Mouse (Mus musculus) T-helper 17 cell (primary cell): Measurements from ENCODE around the gene Tomm40.

Experiments used
- in situ Hi-C, 2 experiments: fragments of 300-600 bp; cut with MboI, MseI; formaldehyde crosslinking; loops; 1 replicate in 1 of 2; 2 replicates in 1 of 2; pipeline ENCODE4 v1.15.1; 2025; ENCODE audit warnings: high pct_unique_total_duplicates in 2 of 2

The Tomm40 gene

DNA sequence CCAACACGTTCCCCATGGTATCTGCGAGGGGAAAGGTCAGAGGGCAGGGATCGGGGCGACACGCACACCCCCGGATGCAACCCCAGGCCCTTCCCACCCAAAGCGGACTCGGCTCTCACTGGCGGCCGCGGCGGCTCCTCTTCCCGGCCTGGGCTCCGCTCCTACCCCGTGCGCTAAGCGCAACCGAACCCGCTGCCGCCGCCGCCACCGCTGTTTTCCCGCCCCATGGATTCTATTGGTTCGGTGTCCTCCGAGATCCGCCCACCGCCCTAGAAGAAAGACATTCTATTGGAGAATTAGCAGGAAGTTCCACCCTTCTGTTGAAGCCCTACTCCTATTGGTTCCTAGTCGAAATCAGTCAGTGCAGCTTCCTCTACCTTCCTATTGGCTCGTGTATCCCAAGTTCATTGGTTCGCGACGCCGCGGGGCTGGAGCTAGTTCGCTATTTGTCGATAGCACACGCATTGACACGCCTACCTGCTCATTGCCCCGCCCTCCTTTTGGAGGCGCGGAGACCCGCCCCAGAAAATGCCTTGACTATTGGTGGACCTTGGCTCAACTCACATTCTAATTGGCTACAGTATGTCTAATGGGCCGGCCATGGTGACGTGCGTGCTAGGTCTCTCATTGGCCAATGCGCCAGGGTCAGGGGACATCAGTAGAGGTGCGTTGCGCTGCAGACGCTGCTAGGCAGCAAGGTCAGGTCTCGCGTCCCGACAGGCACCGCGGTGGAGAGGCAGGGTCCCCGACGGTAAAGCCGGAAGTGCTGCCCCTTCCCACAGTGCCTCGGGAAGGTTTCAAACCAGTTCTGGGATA, at the start of gene Tomm40:
Gene Tomm40, minus strand, starts transcription at position 200 of the 816 bp plus-strand sequence.
- in situ Hi-C loops: loop anchor here in 1 of 2 experiments (5.0 kb wide), 1 partner anchor 62 kb away; no protein-coding TSS in a partner anchor

DNA sequence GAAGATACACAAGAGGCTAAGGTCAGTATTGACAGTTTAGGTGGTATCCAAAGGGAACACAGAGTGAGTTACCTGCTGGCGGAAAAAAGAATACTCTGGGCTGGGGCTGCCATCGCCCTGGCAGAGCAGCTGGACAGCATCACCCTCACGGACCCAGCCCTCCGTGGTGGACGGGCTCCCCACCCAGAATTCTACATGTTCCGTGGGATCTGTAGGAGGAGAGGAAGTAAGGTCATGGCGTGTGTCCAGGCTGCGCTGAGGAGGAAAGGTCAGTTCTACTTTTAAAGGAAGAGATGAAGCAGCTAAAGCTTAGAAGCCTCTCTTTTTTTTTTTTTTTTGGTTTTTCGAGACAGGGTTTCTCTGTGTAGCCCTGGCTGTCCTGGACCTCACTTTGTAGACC, 49.3 kb upstream of the Tomm40 start:
- in situ Hi-C loops: no loop called here

DNA sequence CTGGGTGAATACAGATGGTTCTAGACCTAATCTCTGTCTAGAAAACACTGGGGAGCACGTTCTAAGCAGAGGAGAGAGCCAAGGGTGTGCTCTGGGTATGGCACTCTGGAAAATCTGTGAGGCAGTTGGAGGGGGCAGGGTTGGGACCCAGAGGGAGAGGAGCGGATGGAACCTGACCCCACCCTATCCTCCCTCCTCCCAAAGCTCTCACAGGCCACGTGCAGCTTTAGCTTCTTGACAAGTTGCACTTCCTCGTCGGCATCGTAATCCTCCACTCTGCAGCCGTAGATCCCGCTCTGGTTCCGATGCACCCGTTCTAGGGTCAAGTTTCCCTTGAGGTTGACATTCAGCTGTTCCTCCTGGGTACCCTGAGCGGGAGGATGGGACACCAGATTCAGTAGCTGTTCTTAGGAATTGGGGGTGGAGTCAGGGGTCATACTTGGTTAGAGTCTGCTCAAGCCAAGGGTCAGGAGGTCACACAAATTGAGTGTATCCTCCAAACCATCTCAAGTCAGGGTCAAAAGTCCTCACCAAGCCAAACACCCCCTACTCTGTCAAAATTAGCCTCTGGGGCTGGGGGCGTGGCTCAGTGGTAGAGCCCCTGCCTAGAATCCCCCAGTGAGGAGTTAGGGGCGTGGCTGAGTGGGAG, 48.7 kb upstream of the Tomm40 start:
- in situ Hi-C loops: no loop called here

DNA sequence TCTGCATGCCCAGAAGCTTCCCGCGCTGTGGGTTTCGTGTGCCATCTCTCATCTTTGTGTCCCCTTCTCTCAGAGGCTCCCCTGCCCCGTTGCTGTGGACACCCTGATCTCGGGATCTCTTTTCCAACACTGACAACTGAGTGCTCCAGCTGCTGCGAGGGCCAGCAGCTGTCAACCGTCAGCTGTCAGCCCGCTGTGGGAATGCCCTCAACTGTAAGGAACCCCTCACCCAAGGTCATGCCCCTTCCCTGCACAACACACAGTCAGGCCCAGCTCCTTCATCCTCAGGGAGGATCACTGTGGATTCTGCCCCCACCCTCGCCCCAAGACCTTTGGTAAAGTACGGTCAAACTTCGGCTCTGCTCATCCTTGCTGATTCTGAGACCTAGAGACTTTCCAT, 47.0 kb upstream of the Tomm40 start:
- in situ Hi-C loops: no loop called here

DNA sequence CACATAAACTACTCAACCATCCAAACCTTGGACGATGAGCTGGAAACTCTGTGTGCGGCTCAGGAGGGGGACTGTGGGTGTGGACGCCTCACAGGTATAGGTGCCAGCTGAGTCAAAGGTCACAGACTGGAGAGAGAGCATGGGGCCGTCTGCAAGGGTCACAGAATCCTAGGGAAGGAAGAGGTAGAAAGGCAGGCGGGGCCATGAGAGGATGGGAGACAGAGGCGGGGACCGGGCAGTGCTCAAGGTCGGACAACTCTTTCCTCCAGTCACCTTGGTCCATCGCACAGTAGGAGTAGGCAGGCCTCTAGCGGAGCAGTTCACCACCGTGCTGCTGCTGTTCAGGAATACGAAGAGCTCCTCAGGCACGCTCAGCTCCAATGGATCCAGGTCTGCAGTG, 44.8 kb upstream of the Tomm40 start:
- in situ Hi-C loops: no loop called here

DNA sequence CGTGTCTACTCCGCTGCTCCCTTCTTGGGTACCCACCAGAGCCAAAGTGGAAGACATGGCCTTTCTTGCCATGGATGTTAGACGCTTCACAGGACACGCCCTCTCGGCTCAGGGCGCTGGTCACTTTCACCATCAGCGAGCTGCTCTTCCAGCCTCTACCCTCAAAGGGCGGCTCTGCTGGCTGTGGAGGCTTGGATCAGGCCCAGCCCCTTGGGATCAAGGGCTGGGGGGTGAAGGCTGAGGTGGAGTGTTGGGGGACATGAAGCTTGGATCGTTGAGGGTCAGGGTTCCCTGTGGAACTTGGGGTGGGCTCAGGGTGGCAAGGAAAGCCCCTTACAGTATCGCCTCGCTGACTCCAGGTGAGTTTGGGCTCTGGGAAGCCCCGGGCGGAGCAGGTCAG, 43.4 kb upstream of the Tomm40 start:
- in situ Hi-C loops: no loop called here

DNA sequence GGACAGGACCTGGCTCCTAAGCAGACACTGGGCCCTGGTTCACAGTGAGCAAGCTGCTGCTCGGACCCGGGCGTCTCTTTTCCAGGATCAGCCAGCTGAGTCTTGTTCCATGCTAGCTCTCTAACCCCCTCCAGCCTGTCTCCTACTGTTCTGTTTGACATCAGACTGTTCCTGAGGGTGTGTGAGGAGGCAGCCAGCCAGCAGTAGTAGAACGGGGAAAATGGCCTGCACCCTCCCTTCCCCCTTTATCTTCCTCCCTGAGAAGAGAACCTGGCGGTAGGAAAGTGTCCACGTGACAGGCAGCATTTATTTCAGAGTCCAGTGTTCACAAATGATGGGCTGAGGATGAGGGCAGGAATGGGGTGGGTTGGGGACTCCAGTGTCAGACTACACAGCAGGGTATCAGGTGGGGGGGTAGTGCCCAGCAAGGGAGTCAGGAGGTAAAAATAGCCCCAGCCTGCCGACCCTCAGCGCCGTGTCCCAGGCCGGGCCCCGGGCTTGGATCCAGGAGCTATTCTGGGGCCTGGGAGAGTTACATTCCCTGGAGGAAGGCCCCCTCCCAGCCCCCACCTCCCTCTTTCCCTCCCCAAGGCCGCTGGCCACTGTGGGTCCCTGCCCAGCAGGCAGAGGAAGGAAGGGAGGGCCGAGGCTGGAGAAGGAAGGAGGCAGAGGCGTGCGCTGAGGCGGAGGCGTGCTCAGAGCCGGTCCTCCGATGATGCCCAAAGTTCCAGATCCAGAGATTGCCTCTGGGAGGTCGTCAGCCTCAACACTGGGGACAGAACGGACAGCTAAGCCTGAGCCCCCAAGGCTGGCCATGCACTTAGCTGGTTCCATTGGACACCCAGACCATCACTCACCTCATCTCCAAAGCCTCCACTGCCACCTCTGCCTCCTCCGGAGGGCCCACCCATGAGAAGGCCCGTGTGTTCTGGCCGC, 40.9 kb upstream of the Tomm40 start:
- in situ Hi-C loops: no loop called here

DNA sequence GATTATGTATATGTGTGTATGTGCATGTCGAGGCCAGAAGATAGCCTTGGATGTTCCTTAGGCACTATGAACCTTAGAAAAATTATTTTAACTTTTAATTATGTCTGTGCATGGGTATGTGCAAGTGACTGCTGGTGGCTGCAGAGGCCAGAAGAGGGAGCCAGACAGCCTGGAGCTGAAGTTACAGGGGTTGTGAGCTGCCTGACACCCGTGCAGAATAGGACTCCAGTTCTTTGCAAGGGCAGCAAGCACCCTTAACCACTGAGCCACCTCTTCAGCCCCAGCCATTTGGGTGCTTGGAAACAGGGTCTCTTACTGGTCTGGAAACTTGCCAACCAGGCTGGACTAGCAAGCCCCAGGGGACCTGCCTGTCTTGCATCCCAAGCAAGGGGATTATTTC, 39.8 kb upstream of the Tomm40 start:
- in situ Hi-C loops: no loop called here

DNA sequence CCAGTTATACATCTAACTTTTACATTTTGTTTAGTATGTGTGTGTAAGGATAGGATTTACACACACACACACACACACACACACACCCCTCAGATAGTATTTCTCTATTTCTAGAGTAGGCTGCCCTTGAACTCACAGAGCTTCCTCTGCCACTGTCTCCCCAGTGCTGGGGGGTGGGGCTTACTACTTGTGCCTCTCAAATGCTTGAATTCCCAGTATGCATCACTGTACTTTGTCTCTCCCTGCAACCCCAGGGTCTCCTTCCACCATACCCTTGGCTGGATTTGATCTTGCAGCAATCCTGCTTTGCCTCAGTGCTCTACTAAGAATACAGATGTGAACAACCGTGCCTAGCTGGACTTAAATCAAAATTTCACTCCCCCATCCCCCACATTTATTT, 38.8 kb upstream of the Tomm40 start:
- in situ Hi-C loops: no loop called here

DNA sequence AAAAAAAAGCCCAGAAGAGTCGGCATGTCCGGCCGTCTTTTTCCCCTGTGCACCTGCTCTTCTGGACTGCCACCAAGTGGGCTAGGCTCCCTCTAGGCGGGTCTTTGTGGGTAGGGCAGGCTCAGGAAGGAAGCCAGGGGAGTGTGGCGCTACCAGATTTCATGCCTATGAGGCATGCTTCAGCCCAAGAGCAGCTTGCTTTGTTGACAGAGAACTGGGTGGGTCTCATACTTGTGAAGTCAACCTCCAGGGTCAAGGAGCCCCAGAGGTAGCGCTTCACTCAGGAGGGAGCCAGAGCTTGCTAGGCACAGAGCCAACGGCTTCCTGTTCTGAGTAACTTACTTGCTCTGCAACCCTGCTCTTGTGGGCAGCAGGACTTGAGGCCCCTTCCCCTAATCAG, 38.3 kb upstream of the Tomm40 start:
- in situ Hi-C loops: no loop called here

DNA sequence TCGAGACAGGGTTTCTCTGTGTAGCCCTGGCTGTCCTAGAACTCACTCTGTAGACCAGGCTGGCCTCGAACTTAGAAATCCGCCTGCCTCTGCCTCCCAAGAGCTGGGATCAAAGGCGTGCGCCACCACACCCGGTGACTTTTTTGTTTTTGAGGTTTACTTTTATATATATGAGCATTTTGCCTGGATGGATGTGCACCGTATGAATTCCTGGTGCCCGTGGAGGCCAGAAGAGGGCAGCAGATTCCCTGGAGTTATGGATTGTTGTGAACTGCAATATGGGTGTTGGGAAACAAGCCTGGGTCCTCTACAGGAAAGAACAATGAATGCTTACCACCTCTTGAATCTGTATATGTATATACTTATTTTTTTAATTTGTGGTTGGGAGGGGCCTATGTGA, 37.4 kb upstream of the Tomm40 start:
- in situ Hi-C loops: no loop called here

DNA sequence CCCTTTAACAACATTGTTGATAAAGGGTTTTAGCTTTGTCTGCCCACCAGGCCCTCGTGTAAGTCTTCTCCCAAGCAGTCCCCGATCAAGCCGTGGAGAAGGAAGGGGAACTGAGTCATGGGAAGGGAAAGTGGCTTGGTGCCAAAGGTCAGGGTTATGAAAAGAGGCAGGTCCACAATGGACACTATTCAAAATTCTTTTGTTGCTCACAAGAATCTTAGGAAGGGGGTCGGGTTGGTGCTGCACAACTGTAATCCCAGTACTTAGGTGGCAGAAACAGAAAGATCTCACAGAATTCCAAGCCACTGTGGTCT, 35.8 kb upstream of the Tomm40 start:
- in situ Hi-C loops: no loop called here

DNA sequence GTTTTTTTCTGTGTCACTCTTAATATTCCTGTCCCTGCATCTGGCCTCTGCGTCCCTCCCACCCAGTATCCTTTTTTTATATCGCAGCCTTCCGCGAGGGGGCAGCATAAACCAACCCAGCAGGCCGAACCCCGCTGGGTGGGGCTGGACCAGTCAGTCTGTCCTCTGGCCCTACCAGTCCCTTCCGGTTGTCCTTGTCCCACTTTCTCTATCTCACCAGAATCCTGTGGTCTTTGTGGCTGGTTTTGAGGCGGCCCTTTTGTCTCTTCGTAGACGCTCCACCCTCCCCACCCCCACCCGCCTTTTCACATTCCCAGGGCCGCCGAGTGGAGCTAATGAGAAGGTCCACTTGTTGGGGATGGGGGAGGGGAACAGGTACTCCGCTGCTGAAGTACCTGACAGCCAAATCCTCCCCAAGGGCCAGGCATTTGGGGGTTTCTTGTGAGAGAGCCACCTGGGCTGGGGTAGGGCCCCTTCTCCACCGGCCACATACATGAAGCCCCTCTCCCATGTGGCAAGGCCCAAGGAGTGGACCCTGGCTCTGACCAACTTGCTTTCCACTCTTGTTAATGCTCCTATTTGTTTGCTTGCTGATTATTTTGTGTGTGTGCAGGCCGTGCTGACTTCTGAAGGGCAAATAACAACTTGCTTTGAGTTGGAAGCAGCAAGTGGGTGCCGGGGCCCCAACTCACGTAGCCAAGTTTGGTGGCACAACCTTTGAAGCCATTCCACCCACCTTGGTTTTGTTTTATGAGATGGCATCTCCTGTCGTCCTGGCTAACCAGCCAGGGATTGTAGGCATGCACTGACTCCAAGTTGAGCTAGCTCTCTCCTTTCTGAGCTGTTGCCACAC, 35.2 kb upstream of the Tomm40 start, which contains the start of gene Nectin2:
Gene Nectin2, minus strand, starts transcription at position 267 of the 853 bp plus-strand sequence.
- in situ Hi-C loops: no loop called here

DNA sequence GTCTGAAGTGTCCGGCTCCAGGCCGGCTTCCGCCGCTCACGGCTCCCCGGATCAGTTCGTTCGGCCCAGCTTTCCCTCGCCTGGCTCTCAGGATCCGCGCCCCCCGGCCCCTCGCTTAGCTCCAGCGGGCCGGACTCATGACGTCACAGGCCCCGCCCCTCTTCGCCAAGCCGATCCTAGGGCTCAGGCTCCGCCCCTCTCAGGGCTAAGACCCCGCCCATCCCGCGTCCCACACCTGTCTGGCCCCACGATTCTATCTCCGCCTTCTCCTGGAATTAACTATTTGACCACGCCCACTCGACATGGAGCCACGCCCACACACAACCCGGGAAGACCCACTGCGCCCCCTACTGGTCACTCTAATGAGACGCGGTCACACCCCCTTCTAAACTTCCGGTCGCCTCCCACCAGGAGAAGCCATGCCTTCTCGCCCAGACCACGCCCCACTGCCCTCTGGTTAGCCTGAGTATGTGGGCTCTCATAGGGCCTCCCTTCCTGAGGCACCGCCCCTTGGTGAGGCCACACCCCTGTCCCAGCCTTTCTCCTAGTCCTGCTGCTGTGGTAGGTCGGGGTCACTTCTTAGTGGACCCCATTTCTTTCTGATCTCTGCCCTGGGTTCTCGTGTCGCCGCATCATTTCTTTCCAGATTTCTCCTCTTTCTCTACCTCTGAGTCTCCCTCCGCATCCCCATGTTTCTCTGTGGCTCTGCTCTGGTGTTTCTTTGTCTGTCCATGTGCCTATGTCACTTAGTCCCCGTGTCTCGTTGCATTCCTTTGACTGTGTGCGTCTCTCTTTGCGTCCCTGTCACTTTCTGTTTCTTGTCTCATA, 34.4 kb upstream of the Tomm40 start:
- in situ Hi-C loops: no loop called here

DNA sequence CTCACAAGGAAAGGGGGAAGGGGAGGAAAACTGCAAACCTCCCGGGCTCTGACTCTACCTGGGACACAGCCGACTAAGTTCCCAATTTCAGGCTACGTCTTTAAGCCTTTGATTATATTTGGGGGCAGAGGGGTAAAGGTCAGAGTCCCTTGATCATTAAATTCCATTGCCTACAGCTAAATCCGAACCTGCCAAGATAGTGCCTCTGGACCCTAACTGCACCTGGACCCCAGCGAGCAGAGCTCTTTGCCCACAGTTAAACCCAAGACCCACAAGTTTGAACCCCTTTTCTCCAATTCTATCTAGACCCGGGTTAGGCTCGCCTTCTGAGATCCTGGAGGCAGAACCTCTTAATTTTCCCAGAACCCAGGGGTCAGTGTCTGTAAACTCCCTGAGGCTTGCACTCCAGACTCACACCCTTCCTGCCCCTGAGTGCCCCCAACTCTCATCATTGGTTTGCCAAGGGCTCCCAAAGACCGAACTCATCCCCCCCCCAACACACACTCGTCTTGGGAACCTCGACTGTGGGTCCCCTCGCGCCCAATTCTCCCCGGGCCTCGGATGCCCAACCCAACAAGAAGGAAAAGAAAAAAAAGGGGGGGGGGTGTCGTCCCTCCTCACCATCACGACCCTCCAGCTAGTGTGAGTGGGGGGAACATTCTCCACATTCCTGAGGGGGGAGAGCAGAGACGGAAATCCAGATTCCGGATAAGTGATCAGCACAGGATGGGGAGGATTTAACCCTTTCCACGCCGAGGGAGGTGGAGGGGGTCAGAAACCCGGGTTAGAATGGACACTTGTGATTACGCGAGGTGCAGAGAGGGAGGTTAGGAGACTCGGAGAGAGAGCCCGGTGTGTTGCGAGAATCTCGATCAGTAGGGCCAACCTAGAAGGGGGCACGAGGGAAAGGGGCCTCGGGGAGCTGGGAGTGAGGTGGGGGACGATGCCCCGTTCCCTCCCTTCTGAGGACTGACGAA, 33.3 kb upstream of the Tomm40 start:
- in situ Hi-C loops: no loop called here

DNA sequence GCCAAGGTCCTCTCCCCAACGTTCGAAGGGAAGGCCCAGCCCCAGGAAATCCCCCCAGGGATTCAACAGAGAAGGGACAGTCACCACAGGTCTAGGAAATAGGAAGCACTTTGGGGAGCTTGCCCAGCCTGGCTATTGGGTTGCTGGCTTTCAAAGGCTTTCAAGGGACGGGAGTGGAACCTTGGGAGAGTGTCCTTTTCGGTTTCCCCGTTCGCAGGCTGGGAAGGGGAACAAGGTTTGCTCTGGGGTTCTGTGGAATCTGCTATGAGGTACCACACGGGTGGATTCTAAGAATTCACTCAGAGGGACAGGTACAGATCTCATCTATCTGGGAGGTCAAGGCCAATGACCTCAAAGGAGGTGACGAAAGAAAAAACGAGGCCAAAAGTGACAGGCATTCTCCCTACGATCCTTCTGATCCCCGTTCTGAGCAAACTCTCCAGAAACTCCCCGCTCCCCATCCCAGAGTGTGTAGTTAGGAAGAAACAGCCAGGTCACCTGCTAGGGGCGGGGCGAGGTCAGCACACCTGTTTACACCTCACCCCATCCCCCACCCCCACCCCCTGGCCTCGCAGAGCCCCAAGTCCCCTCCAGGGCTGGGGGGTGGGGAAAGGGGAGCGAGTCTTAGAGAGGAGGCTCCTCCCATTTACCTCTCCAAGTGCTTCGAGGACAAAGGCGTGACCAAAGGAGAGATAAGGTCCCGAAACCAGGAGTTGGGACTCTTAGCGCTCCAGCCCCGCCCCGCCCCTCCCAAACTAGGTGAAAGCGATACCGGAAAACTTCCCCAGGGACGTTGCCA, 32.4 kb upstream of the Tomm40 start:
- in situ Hi-C loops: no loop called here

DNA sequence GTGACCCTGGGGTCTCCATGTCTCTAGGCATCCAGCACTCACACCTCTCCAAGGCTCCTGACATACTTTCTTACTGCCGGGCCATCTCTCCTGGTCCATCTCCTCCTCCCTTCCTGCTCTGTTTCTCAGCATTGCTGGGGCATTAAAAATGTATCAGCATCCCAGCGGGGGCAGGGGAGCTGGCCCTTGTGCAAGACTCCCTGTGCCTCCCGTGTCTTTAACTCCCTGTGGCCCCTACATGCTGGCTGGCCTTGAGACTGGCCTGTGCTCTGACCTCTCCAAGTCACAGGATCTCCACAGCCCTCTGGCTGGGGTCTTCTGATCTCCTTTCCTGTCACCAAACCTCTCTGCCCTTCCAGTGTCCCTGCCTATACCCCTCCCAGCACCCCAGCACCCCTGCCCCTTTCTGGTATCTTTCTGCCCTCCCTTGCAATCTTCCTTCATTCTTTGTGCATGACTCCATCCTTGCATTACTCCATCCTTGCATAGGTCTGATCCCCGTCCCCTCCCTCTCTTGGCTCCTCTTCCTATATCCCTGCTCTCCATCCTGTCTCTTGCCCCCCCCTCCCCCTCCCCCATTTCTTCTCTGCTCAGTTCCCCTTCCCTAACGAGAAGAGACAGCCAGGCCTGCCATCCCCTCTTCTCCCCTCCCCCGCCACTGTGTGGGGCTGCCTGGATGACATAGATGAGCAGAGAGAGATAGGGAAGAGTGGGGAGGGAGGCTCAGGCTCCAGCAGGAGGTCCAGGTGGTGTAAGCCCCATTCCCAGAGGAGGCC, 31.4 kb upstream of the Tomm40 start:
- in situ Hi-C loops: no loop called here

DNA sequence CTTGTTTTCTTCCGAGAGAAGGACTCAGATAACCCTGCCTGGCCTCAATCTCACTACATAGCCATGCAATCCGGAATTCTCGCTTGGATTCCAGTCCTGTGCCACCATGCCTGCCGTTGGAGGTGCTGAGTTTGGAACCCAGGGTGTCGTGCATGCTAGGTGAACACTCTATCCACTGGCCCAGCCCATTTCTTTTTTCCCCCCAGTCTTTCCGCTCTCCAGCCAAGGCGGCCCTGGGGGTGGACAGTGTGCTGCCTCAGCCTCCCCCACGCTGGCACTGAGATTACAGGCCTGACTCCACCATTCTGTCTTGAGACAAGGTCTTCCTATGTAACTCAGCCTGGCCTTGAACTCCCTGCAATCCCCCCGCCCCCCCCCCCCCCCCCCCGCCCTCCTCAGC, 30.7 kb upstream of the Tomm40 start:
- in situ Hi-C loops: no loop called here
